Mouse (Mus musculus) heart, embryonic 13.5 days (tissue): ENCODE measurements around the gene Wdr18. TPM values are rescaled to one million over a fixed set of nuclear protein-coding genes. Genes with fewer than 3 reads are reported as not detected.

ENCODE experiments used
- ATAC-seq: fragments of 200-750 bp; cut with Nextera tagmentation; 2 replicates; pipeline ENCODE4 v1.8.0; 2017; ENCODE audit warnings: moderate TSS enrichment; ENCODE audit not compliant: insufficient number of reproducible peaks, low FRiP score, low TSS enrichment; ENCODE audit errors: extremely low read depth
- H3K27ac ChIP-seq: fragments of 300-500 bp; sonication (generic); replicated peaks from 2 replicates; pipeline ENCODE4 v1.5.1; 2015; ENCODE audit warnings: moderate library complexity, mild to moderate bottlenecking, inconsistent platforms
- H3K27me3 ChIP-seq: fragments of 300-500 bp; sonication (generic); replicated peaks from 2 replicates; pipeline ENCODE4 v1.6.1; 2015; ENCODE audit warnings: mild to moderate bottlenecking, inconsistent platforms
- H3K36me3 ChIP-seq: fragments of 300-500 bp; sonication (generic); 2 replicates; pipeline ENCODE4 v1.6.1; 2015; ENCODE audit warnings: mild to moderate bottlenecking, inconsistent platforms
- H3K4me1 ChIP-seq: fragments of 300-500 bp; sonication (generic); 2 replicates; pipeline ENCODE4 v1.6.1; 2015; ENCODE audit warnings: inconsistent platforms
- H3K4me2 ChIP-seq: fragments of 300-500 bp; sonication (generic); 2 replicates; pipeline ENCODE4 v1.6.1; 2015; ENCODE audit warnings: inconsistent platforms, mild to moderate bottlenecking, moderate library complexity
- H3K4me3 ChIP-seq: fragments of 300-500 bp; sonication (generic); 2 replicates; pipeline ENCODE4 v1.5.1; 2015; ENCODE audit warnings: moderate library complexity, mild to moderate bottlenecking, inconsistent platforms
- H3K9ac ChIP-seq: fragments of 300-500 bp; sonication (generic); 2 replicates; pipeline ENCODE4 v1.6.1; 2015; ENCODE audit warnings: inconsistent platforms, mild to moderate bottlenecking, moderate library complexity
- H3K9me3 ChIP-seq: fragments of 300-500 bp; sonication (generic); 2 replicates; pipeline ENCODE4 v1.6.1; 2016; ENCODE audit warnings: inconsistent platforms
- whole genome bisulfite sequencing: fragments of 180-500 bp; shearing (Covaris S2); methylation state at CpG from one replicate; pipeline ENCODE4 v1.1.7; 2015; ENCODE audit warnings: mixed read lengths; 5-methylcytosine and 5-hydroxymethylcytosine counted together
- polyA plus RNA-seq: library from polyadenylated mRNA; unstranded; fragments of >200 nt; fragmentation: Nextera tagmentation; extraction: Ambion mirVana; gene quantifications from 2 replicates; pipeline ENCODE4 v1.2.1, GENCODE M21; 2015

Gene Wdr18
- polyA plus RNA-seq, 1 experiment from 2014 or later, result 72.4 TPM

DNA sequence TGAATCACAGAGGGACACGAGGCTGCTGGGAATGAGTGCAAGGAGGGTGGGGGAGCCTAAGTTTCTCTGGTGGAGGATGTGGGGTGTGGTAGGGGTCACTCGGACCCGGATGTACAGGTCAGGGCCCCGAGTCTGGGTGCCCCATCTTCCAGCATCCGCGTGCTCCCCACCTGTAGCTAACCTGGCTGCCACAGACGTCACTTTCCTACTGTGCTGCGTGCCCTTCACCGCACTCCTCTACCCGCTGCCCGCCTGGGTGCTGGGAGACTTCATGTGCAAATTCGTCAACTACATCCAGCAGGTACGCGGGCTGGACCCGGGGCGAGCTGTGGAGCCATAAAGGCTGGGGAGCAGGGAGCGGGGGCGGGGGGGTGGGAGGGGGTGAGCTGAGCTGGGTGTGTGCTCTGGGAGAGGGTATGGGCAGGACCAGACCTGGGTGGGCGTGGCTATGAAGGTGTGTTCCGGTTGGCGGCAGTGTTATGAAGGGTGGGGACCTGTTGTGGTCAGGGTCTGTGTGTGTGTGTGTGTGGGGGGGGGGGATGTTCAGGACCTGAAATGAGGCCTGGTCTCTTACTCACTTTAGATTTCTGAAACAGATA, 40.6 kb upstream of the Wdr18 start:
- H3K36me3 ChIP-seq, result no peaks in the 10 kb centered on the region
- H3K9ac ChIP-seq, result peak overlapping the region; percentile 26; the same call in 1 of the 2 replicates
- H3K4me1 ChIP-seq, result peaks cover 55% of the 10 kb centered on the region
- peak overlapping the region; percentile 60 for H3K4me2 ChIP-seq
- H3K4me3 ChIP-seq, result peak overlapping the region; percentile 67
- no peaks in the 10 kb centered on the region for H3K9me3 ChIP-seq
- peaks cover 70% of the 10 kb centered on the region for H3K27me3 ChIP-seq
- no peak for ATAC-seq
- H3K27ac ChIP-seq, result no peak overlapping the region
- 4% methylated on average over 21 of the region's 21 CpGs for WGBS

DNA sequence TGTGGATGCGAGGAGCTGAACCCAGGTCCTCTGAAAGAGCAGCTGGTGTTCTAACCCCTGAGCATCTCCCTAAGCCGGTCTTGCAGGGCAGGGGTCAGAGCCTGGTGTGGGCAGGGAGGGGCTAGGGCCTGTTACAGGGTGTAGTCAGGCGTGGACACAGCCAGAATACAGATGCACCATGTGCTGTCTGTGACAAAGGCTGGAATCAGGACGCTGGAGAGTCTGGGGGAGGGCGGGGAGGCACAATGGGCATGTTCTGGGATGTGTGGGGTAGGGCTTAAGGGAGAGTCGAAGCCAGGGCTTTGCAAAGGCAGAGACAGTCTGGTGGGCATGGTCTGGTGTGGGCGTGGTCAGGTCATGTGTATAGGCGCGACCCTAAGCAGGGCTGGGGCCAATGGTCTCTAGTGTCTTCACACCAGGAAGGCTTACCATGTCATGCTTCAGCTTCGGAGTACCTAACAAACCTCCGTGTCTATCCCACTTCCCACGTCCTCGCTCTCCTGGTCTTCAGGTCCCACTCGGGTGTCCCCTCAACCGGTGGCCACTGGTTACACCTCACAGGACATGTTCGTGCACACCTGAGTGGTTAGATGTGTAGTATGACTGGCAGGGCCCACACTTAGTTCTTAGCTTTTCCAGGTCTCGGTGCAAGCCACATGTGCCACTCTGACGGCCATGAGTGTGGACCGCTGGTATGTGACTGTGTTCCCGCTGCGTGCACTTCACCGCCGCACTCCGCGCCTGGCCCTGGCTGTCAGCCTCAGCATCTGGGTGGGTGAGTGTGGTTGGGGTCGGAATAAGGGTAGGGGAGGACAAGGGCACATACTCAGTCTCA, 39.7 kb upstream of the Wdr18 start:
- 21% methylated on average over 26 of the region's 26 CpGs for WGBS
- Histone ChIP-seq H3K9me3 (no peaks in the 10 kb centered on the region), H3K4me1 (peaks cover 46% of the 10 kb centered on the region), H3K27ac (no peak overlapping the region), H3K4me2 (peak overlapping the region; percentile 68), H3K36me3 (no peaks in the 10 kb centered on the region), H3K4me3 (peak overlapping the region; percentile 45), H3K27me3 (peaks cover 70% of the 10 kb centered on the region), H3K9ac (no peak overlapping the region)
- no peak for ATAC-seq

GRCm38 (mm10) chr10:79920958-79921535, 38.9 kb upstream of the Wdr18 start, which contains the start of gene R3hdm4:
Gene R3hdm4 (minus strand): TSS chr10:79921208.
- 7% methylated on average over 35 of the region's 41 CpGs for WGBS
- peak within 1 kb of the TSS; percentile 68 for H3K9ac ChIP-seq
- no peak within 1 kb of the TSS for H3K27ac ChIP-seq
- no peaks in the 10 kb centered on the region for H3K36me3 ChIP-seq
- peaks cover 70% of the 10 kb centered on the region for H3K27me3 ChIP-seq
- ATAC-seq, result no peak
- H3K4me1 ChIP-seq, result peaks cover 46% of the 10 kb centered on the region
- no peaks in the 10 kb centered on the region for H3K9me3 ChIP-seq
- peak within 1 kb of the TSS; percentile 45 for H3K4me3 ChIP-seq
- peak within 1 kb of the TSS; percentile 68 for H3K4me2 ChIP-seq

DNA sequence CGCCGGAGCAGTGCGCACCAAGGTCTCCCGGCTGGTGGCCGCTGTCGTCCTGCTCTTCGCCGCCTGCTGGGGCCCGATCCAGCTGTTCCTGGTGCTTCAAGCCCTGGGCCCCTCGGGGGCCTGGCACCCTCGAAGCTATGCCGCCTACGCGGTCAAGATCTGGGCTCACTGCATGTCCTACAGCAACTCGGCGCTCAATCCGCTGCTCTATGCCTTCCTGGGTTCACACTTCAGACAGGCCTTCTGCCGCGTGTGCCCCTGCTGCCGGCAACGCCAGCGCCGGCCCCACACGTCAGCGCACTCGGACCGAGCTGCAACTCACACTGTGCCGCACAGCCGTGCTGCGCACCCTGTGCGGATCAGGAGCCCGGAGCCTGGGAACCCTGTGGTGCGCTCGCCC, 38.4 kb upstream of the Wdr18 start:
- no peak for ATAC-seq
- no peaks in the 10 kb centered on the region for H3K9me3 ChIP-seq
- H3K27ac ChIP-seq, result no peak overlapping the region
- H3K9ac ChIP-seq, result peak overlapping the region; percentile 68
- peaks cover 70% of the 10 kb centered on the region for H3K27me3 ChIP-seq
- peak overlapping the region; percentile 68 for H3K4me2 ChIP-seq
- H3K4me1 ChIP-seq, result peaks cover 47% of the 10 kb centered on the region
- no peaks in the 10 kb centered on the region for H3K36me3 ChIP-seq
- H3K4me3 ChIP-seq, result peak overlapping the region; percentile 45
- 1% methylated on average over 34 of the region's 34 CpGs for WGBS

DNA sequence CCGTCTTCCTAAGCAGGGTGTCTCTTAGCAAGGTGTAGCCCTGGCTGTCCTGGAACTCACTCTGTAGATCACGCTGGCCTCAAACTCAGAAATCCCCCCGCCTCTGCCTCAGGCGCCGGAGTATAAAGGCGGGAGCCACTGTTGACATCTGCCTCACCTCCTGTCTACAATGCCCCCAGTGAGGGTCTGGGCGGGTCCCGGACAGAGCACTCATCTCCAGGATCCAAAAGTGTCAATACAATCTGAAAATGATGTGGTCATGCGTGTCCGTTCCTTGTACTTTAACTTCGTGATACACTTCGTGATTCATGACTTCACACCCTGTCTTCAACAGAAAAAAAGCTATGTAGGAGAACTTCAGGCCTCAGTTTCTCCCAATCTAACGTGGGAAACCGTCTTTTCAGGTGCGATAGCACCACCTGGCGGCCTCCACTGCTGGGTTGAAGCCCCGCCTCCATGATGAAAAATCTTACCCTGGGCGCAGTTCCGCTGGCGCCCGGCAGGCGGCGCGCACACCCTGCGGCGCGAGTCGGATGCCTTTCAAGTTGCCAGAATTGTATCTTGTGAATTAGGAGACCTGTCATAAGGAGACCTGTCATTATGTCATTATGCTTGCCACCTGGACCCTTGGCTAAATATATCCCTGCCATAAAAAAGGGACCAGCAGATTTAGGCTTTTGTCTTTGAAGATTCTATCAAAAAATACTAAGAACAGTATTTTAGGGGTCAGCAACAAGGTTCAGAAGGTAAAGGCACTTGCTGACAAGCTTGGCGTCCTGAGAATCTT, 34.8 kb upstream of the Wdr18 start:
- ATAC-seq, result no peak
- 11% methylated on average over 29 of the region's 29 CpGs for WGBS
- Histone ChIP-seq H3K4me1 (peaks cover 46% of the 10 kb centered on the region), H3K27ac (peak overlapping the region; percentile 97), H3K27me3 (peaks cover 41% of the 10 kb centered on the region), H3K36me3 (no peaks in the 10 kb centered on the region), H3K4me3 (peak overlapping the region; percentile 97), H3K4me2 (peak overlapping the region; percentile 92), H3K9me3 (no peaks in the 10 kb centered on the region), H3K9ac (peak overlapping the region; percentile 97)

DNA sequence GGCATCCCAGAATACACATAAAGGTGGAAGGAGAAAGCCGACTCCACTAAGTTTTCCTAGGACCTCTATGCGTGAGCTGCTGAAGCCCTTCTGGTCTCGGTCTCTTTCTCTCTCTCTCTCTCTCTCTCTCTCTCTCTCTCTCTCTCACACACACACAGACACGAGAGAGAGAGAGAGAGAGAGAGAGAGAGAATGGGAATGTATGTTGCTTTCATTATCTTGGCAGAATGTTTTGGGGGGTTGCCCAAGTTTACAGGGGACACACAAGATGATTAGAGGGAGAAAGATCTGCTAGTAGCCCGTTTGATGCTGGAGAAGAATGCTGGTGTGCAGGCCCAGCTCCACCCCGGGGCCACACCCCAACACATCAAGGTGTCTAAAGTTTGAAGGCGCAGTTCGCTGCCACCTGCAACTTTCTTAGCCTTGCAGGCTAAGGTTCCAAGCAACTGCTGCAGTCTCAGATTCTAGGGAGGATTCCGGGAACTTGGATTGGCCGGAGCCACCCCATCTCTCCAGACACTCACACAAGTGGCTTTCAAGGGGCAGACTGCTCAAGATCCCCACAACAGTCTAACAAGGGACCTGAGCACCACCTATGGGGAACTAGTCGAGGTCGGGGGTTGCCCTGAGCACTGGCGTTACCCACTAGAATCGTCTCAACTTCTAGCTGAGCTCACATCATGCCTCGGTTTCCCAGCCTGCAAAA, 34.0 kb upstream of the Wdr18 start:
- 8% methylated on average over 14 of the region's 15 CpGs for WGBS
- Histone ChIP-seq H3K4me1 (peaks cover 46% of the 10 kb centered on the region), H3K4me2 (peak overlapping the region; percentile 92), H3K9ac (peak overlapping the region; percentile 97), H3K4me3 (peak overlapping the region; percentile 97), H3K9me3 (no peaks in the 10 kb centered on the region), H3K27me3 (peaks cover 33% of the 10 kb centered on the region), H3K36me3 (peaks cover 6% of the 10 kb centered on the region), H3K27ac (peak overlapping the region; percentile 97)
- no peak for ATAC-seq

DNA sequence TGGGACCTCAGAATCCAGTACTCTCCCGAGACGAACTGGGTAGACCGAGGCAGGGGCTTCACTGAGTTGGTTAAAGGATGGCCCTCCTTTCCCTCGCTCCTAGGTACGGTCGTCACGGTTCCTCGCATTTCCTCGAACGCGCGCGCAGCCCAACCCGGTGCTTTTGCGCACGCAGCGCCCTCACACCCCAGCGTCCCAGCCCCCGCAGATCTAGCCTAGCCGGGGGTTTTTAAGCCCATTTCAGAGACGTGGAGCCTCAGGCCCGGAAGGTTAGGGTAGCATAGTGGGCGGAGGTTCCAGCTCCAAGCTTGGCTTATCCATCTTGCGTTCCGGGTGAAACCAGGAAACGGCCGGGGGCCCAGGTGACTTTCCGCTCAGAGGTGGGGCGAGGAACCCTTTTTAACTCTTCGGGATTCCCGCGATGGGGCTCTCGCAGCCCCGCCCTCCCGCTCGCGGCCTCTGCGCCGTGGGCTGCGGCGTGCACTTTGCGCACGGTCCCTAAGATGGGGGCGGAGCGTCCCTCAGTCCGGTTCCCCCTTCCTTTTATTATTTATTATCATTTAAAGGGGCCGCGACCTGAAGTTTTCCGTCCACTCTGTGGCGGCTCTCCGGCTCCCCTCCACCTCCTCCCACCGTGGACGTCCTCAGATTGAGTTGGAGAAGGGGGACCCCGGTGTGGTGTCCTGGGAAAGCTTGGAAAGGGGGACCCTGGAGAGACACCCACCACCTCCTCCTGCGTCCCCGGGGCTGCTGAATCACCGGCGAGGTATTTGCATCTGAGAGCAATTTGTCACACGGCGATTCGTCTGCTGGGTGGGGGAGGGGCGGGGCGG, 33.2 kb upstream of the Wdr18 start, which contains the start of gene Arid3a:
Gene Arid3a (plus strand): TSS at position 553 of the 833 bp plus-strand sequence.
- under 1% methylated on average over 63 of the region's 63 CpGs for WGBS
- Histone ChIP-seq H3K9me3 (no peaks in the 10 kb centered on the region), H3K36me3 (peaks cover 13% of the 10 kb centered on the region), H3K27ac (peak within 1 kb of the TSS; percentile 97), H3K9ac (peak within 1 kb of the TSS; percentile 97), H3K4me2 (peak within 1 kb of the TSS; percentile 92), H3K4me3 (peak within 1 kb of the TSS; percentile 97), H3K27me3 (peaks cover 25% of the 10 kb centered on the region), H3K4me1 (peaks cover 46% of the 10 kb centered on the region)
- peak; percentile 51; the same call in 1 of the 2 replicates for ATAC-seq

DNA sequence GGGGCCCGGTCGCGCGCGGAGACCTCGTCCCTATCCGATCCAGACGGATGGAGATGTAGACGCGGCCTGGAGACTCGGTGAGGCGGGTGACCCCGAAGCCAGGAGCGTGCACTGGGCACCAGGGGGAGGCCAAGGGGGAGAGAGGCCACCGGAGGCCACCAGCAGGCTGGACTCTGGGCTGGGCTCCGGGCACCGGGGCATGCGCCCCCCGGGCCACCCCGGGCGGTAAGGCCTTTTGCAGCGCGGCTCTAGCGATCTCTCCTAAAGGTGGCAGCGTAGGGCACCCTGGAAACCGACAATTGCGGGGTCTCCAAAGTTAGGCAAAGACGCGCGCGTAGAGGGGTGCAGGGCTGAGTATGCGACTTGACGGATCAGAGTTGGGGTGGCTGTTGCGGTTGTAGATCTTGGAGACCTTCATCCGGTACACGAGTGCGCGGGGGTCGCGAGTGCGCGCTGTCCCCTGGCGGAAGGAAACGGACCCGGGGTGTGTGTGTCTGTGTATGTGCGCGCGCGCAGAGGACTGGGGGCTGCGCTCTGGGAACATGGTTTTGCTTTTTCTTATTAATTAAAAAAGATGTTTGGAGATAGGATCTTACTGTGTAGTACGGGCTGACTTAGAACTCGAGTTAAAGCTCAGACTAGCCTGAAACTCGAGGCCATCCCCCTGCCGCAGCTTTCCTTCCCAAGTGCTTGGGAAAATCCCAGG, 32.5 kb upstream of the Wdr18 start:
- Histone ChIP-seq H3K4me3 (peak overlapping the region; percentile 97), H3K27me3 (peaks cover 18% of the 10 kb centered on the region), H3K4me2 (peak overlapping the region; percentile 92), H3K9ac (peak overlapping the region; percentile 97), H3K36me3 (peaks cover 21% of the 10 kb centered on the region), H3K4me1 (peaks cover 52% of the 10 kb centered on the region), H3K27ac (peak overlapping the region; percentile 97), H3K9me3 (no peaks in the 10 kb centered on the region)
- peak; percentile 51; the same call in 1 of the 2 replicates for ATAC-seq
- under 1% methylated on average over 54 of the region's 54 CpGs for WGBS

- H3K4me3 ChIP-seq, result peak overlapping the region; percentile 97
- no peak for ATAC-seq
- H3K9ac ChIP-seq, result peak overlapping the region; percentile 97
- under 1% methylated on average over 28 of the region's 29 CpGs for WGBS
- peaks cover 59% of the 10 kb centered on the region for H3K4me1 ChIP-seq
- peaks cover 28% of the 10 kb centered on the region for H3K36me3 ChIP-seq
- H3K27me3 ChIP-seq, result peaks cover 11% of the 10 kb centered on the region
- peak overlapping the region; percentile 92 for H3K4me2 ChIP-seq
- peak overlapping the region; percentile 97 for H3K27ac ChIP-seq
- H3K9me3 ChIP-seq, result no peaks in the 10 kb centered on the region
These were observed 31.8 kb upstream of the Wdr18 start for GRCm38 (mm10) chr10:79928030-79928694.
